Mouse (Mus musculus): Measurements from ENCODE around the gene Ric8a.

Ric8a gene

GRCm38 (mm10) chr7:140894611-140895010 is 37.9 kb downstream of the Ric8a start:
- no peak for DNase-seq

DNA sequence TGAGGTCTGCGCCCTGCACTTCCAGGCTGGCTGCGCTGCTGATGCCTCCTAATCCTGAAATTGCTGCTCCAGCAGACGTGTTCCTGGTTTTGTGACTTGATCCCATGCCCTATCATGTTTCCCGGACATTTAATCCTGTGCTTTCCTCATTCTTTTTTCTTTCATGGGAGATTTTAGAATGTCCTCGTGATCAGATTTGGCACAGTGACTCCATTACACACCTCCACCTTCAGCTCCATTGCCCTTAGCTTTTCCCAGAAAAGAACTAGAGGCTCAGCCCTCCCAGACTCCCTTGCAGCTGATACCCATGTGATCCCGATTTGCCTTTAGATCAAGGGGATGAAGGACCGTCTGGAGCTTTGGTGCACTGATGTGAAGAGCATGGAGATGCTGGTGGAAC is 41.1 kb downstream of the Ric8a start:
- no peak for DNase-seq

DNA sequence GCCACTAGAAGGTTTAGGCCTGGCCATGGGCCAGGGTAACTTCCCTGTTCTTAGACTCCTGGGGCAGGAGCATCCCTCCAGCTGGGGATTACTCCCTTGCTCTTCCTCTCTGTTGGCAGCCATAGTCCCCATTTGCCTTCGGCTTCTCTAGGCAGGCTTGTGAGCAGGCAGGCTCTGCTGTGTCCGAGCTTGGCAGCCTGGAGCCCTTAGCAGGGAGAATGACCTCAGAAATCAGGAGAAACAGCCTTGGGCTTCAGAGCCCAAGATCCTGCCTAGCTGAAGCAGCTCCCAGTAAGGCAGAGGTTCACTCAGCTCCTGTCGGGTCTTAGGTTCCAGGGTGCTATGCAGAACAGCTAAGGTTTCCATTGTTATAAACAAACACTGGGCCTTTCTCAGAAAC is 42.4 kb downstream of the Ric8a start:
- no peak for DNase-seq

GRCm38 (mm10) chr7:140900220-140900619 is 43.5 kb downstream of the Ric8a start, which contains the start of gene Cox8b:
Gene Cox8b (minus strand): TSS chr7:140900446.
- DNase-seq, result no peak

DNA sequence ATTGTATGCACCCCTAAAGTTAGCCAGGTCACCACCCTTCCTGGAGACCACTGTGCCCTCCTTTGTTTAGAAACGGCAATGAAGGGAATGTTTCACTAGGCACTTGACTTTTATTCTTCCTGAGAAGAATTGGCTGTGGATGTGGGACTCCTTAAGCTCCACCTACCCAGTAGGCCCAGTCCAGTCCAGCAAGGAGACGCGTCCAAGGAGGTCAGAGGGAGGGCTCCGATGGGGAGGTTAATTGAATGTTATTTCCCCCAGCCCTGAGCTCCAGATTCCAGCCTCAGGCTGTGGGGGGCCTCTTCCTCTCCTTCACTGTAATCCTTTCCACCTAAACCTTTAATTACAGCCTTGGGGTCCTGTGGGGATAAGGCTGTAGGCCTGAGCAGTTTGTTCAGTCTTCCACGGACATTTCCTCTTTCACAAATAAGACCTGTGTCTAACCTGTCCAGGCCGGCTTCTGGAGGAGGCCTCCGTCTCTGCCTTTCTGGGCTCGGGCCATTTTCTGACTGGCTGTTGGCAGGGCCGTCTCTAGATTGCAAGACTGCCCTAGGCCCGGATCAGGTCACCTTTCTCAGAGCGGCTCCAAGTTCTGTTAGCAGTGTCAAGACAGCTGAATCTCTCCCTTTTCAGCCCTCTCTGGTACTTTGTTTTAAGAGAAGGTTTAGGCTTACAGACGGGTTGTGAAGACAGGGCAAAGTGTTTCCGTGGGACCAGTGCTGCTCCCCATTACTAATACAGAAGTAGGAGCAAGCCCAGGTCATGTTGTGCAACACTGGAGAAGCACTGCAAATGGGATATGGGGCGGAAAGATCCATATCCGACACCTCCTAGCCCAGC is 45.5 kb downstream of the Ric8a start:
- no peak for DNase-seq

- DNase-seq, result peak; percentile 60
Observed at GRCm38 (mm10) chr7:140903212-140903611, 46.5 kb downstream of the Ric8a start.

DNA sequence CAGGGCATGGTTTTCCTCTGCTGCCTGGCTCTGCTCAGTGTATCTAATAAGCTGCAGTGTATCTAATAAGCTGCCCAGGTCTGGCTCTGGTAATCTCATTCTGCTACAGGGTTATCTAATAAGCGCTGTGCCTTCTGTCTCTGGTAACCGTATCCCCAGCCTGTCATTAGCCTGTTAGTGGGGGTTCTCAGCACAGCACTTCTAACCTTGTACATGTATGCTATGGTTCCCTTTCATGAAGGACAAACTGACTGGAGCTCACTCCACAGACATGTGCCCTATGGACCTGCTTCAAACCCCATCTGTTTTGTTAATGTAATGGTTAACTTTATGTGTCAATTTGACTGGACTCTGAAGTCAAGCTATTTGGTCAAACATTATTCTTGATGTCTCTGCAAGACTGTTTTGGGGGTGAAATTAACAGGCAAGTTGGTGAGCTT is 48.9 kb downstream of the Ric8a start:
- no peak for DNase-seq

DNA sequence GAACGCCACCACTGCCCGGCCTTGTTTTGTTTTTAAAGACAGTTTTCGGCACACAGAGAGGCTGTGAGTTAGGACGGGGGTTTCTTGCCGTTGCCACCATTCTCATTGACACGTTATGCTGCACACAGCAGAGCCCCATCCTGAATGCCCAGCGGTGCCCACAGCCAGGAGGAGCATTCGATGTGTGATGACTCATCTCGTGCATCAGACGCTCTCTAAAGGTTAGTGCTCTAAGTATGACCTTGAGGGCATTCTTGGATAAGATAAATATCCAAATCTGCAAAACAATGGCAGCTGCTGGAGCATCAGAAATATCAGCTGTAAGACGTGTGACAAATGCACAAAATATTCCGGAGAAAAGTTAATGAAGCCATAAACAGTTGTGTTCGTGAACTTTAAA is 50.4 kb downstream of the Ric8a start:
- DNase-seq, result no peak

- DNase-seq, result no peak
Observed at GRCm38 (mm10) chr7:140907697-140908096, 50.9 kb downstream of the Ric8a start.

DNA sequence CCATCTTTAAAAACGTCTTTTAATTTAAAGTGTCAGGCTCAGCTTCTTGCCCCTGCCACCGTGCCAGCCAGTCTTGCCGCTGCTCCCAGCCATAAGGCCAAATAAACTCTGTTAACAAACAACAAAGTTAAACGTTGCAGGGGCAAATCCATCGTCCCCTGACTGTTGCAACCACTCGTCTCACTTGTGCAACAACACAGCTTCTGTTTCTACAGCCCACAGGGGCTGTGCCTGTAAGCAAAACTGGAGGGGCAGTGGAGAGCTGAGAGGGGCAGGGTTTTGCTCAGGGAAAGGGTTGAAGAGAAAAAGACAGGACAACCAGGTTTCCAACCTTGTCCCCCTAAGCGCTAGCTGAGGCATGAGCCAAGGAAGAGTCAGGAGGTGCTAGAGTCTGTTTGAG is 51.4 kb downstream of the Ric8a start:
- no peak for DNase-seq

GRCm38 (mm10) chr7:140908634-140909107 is 51.9 kb downstream of the Ric8a start:
- DNase-seq, result peak; percentile 48

DNA sequence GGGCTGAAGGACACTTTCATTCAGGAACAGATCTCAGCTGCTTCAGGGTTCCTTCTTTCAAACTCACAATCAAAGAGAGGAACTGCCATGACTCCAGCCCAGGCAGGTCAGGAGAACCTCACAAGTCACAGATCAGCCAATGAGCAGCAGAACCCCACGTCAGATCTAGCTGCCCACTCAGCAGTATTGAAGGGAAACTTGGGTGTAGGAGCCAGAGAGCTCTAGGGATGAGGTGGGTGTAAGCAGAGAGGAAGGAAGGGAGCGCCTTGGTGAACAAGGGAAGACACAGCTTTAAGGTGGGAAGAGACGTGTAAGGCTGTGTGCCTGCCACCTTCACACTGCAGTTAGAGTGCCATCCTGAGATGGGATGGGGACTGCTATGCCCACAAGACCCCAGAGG is 55.5 kb downstream of the Ric8a start:
- DNase-seq, result no peak

GRCm38 (mm10) chr7:140912846-140913482 is 56.2 kb downstream of the Ric8a start:
- no peak for DNase-seq
